Mouse (Mus musculus): ENCODE measurements around the gene Slc7a7. TPM values are rescaled to one million over a fixed set of nuclear protein-coding genes. Genes with fewer than 3 reads are reported as not detected.

Slc7a7 gene
- total and polyA plus RNA-seq, 3 experiments = 4.6 to 22.0 (median 5.1) TPM

GRCm38 (mm10) chr14:54393794-54394193, 23.8 kb downstream of the Slc7a7 start:
- H3K9ac ChIP-seq (ENCODE audit: low read depth, low read length) = no peak overlapping the region
- 62% methylated on average over 3 of the region's 3 CpGs for WGBS
- TF ChIP-seq POLR2A (IDR thresholded peaks at IDR 0.05; ENCODE audit: insufficient read depth, low read depth, low read length) = no peak
- TF ChIP-seq CTCF (IDR thresholded peaks at IDR 0.05) = no peak
- no peak for TF ChIP-seq EP300 (IDR thresholded peaks at IDR 0.05; ENCODE audit: insufficient read depth, low read depth, low read length)
- no peaks in the 10 kb centered on the region for H3K36me3 ChIP-seq (ENCODE audit: control insufficient read depth, insufficient read depth, low read length)
- no peaks in the 10 kb centered on the region for H3K27me3 ChIP-seq (ENCODE audit: control insufficient read depth, insufficient read depth, low read length)
- no peak overlapping the region for H3K27ac ChIP-seq
- H3K4me3 ChIP-seq = no peak overlapping the region
- no peak for DNase-seq
- H3K79me2 ChIP-seq (replicated peaks; ENCODE audit: control insufficient read depth, insufficient read depth, low read length) = no peaks in the 10 kb centered on the region
- no peaks in the 10 kb centered on the region for H3K4me1 ChIP-seq (ENCODE audit: control insufficient read depth, insufficient read depth, low read length)
- intact Hi-C loops (cut with DNase I) = no loop called here

DNA sequence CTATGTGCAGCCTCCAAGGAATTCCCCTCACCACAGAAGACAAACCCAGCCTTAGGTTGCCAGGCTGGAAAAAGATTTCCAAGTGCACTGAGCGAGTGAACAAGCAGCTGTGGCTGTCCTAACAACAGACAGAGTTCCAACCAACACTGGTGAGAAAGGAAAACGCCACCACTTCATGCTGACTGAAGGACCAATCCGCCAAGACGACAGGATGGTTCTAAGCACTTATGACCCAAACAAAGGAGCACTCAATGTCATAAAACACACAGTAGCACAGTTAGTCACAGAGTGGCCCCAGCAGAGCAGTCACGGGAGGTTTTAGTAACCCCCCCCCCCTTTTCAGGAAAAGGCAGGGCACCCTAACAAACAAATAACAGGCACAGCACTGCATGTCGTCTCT, 26.7 kb downstream of the Slc7a7 start:
- DNase-seq = no peak
- WGBS = 62% methylated on average over 6 of the region's 6 CpGs
- intact Hi-C loops (cut with DNase I) = no loop called here
- no peaks in the 10 kb centered on the region for H3K27me3 ChIP-seq (ENCODE audit: control insufficient read depth, insufficient read depth, low read length)
- no peaks in the 10 kb centered on the region for H3K79me2 ChIP-seq (replicated peaks; ENCODE audit: control insufficient read depth, insufficient read depth, low read length)
- no peak overlapping the region for H3K27ac ChIP-seq
- TF ChIP-seq CTCF (IDR thresholded peaks at IDR 0.05) = no peak
- no peak for TF ChIP-seq POLR2A (IDR thresholded peaks at IDR 0.05; ENCODE audit: insufficient read depth, low read depth, low read length)
- no peak for TF ChIP-seq EP300 (IDR thresholded peaks at IDR 0.05; ENCODE audit: insufficient read depth, low read depth, low read length)
- no peak overlapping the region for H3K9ac ChIP-seq (ENCODE audit: low read depth, low read length)
- no peaks in the 10 kb centered on the region for H3K36me3 ChIP-seq (ENCODE audit: control insufficient read depth, insufficient read depth, low read length)
- H3K4me1 ChIP-seq (ENCODE audit: control insufficient read depth, insufficient read depth, low read length) = no peaks in the 10 kb centered on the region
- no peak overlapping the region for H3K4me3 ChIP-seq

DNA sequence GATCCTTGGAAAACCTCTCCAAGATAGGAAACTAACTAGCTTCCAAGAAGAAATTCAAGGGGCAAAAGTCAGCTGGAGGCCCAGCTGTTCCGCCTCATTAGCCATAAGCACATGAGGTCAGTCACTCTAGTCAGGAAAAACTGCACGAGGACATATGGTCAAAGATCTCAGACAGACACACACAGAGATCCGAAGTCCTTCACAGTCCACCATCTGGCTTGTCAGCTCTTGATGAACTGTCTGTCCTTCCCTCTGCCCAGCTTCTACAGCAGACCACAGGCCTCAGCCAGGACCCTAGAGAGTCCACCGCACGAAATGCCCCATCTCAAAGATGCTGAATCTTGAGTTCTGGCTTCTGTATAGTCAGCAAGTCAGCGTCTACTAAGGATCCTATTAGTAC, 30.0 kb downstream of the Slc7a7 start:
- Histone ChIP-seq H3K27me3 (ENCODE audit: control insufficient read depth, insufficient read depth, low read length) (no peaks in the 10 kb centered on the region), H3K27ac (no peak overlapping the region), H3K4me3 (no peak overlapping the region), H3K9ac (ENCODE audit: low read depth, low read length) (no peak overlapping the region), H3K79me2 (replicated peaks; ENCODE audit: control insufficient read depth, insufficient read depth, low read length) (no peaks in the 10 kb centered on the region), H3K4me1 (ENCODE audit: control insufficient read depth, insufficient read depth, low read length) (0 out of 2 replicates have a peak, but pooled peaks cover 1% of the 10 kb centered on the region), H3K36me3 (ENCODE audit: control insufficient read depth, insufficient read depth, low read length) (no peaks in the 10 kb centered on the region)
- intact Hi-C loops (cut with DNase I) = no loop called here
- WGBS = 77% methylated on average over 6 of the region's 6 CpGs
- TF ChIP-seq CTCF (IDR thresholded peaks at IDR 0.05) = no peak
- no peak for TF ChIP-seq POLR2A (IDR thresholded peaks at IDR 0.05; ENCODE audit: insufficient read depth, low read depth, low read length)
- TF ChIP-seq EP300 (IDR thresholded peaks at IDR 0.05; ENCODE audit: insufficient read depth, low read depth, low read length) = no peak
- no peak for DNase-seq

- H3K4me1 ChIP-seq (ENCODE audit: control insufficient read depth, insufficient read depth, low read length) = 0 out of 2 replicates have a peak, but pooled peaks cover 1% of the 10 kb centered on the region
- no peak for DNase-seq
- TF ChIP-seq POLR2A (IDR thresholded peaks at IDR 0.05; ENCODE audit: insufficient read depth, low read depth, low read length) = no peak
- WGBS = 85% methylated on average over 7 of the region's 7 CpGs
- intact Hi-C loops (cut with DNase I) = no loop called here
- H3K9ac ChIP-seq (ENCODE audit: low read depth, low read length) = no peak overlapping the region
- H3K4me3 ChIP-seq = no peak overlapping the region
- H3K27ac ChIP-seq = no peak overlapping the region
- H3K36me3 ChIP-seq (ENCODE audit: control insufficient read depth, insufficient read depth, low read length) = no peaks in the 10 kb centered on the region
- no peaks in the 10 kb centered on the region for H3K27me3 ChIP-seq (ENCODE audit: control insufficient read depth, insufficient read depth, low read length)
- H3K79me2 ChIP-seq (replicated peaks; ENCODE audit: control insufficient read depth, insufficient read depth, low read length) = no peaks in the 10 kb centered on the region
Observed at GRCm38 (mm10) chr14:54385968-54386618, 31.5 kb downstream of the Slc7a7 start.

GRCm38 (mm10) chr14:54384396-54384795, 33.2 kb downstream of the Slc7a7 start:
- no peak overlapping the region for H3K9ac ChIP-seq (ENCODE audit: low read depth, low read length)
- intact Hi-C loops (cut with DNase I) = no loop called here
- 0 out of 2 replicates have a peak, but pooled peaks cover 1% of the 10 kb centered on the region for H3K4me1 ChIP-seq (ENCODE audit: control insufficient read depth, insufficient read depth, low read length)
- no peaks in the 10 kb centered on the region for H3K79me2 ChIP-seq (replicated peaks; ENCODE audit: control insufficient read depth, insufficient read depth, low read length)
- WGBS = 89% methylated on average over 8 of the region's 8 CpGs
- DNase-seq = no peak
- TF ChIP-seq CTCF (IDR thresholded peaks at IDR 0.05) = no peak
- TF ChIP-seq POLR2A (IDR thresholded peaks at IDR 0.05; ENCODE audit: insufficient read depth, low read depth, low read length) = no peak
- no peak for TF ChIP-seq EP300 (IDR thresholded peaks at IDR 0.05; ENCODE audit: insufficient read depth, low read depth, low read length)
- H3K4me3 ChIP-seq = no peak overlapping the region
- no peak overlapping the region for H3K27ac ChIP-seq
- no peaks in the 10 kb centered on the region for H3K27me3 ChIP-seq (ENCODE audit: control insufficient read depth, insufficient read depth, low read length)
- H3K36me3 ChIP-seq (ENCODE audit: control insufficient read depth, insufficient read depth, low read length) = no peaks in the 10 kb centered on the region

GRCm38 (mm10) chr14:54383355-54383771, 34.2 kb downstream of the Slc7a7 start:
- Histone ChIP-seq H3K79me2 (replicated peaks; ENCODE audit: control insufficient read depth, insufficient read depth, low read length) (no peaks in the 10 kb centered on the region), H3K4me3 (no peak overlapping the region), H3K9ac (ENCODE audit: low read depth, low read length) (no peak overlapping the region), H3K27ac (no peak overlapping the region), H3K27me3 (ENCODE audit: control insufficient read depth, insufficient read depth, low read length) (no peaks in the 10 kb centered on the region), H3K36me3 (ENCODE audit: control insufficient read depth, insufficient read depth, low read length) (no peaks in the 10 kb centered on the region), H3K4me1 (ENCODE audit: control insufficient read depth, insufficient read depth, low read length) (0 out of 2 replicates have a peak, but pooled peaks cover 1% of the 10 kb centered on the region)
- TF ChIP-seq EP300 (IDR thresholded peaks at IDR 0.05; ENCODE audit: insufficient read depth, low read depth, low read length) (no peak), POLR2A (IDR thresholded peaks at IDR 0.05; ENCODE audit: insufficient read depth, low read depth, low read length) (no peak), CTCF (IDR thresholded peaks at IDR 0.05) (no peak)
- DNase-seq = peak in 1 of 2 experiments; percentile 48
- 22% methylated on average over 4 of the region's 4 CpGs for WGBS
- intact Hi-C loops (cut with DNase I) = no loop called here

Measured in heart, adult 2 months (tissue).